Mouse (Mus musculus) forebrain, postnatal 0 days (tissue): ENCODE measurements around the gene Scand1. TPM values are rescaled to one million over a fixed set of nuclear protein-coding genes. Genes with fewer than 3 reads are reported as not detected.

Source experiments
- ATAC-seq: fragments of 200-750 bp; cut with Nextera tagmentation; 2 replicates; pipeline ENCODE4 v1.8.0; 2017; ENCODE audit warnings: mild to moderate bottlenecking, moderate library complexity
- DNase-seq: peaks from one replicate; pipeline ENCODE4 v3.0.0-alpha.2; 2015
- H3K27ac ChIP-seq: fragments of 300-500 bp; sonication (generic); 2 replicates; pipeline ENCODE4 v1.5.1; 2014; ENCODE audit warnings: low read depth, mild to moderate bottlenecking, antibody characterized with exemption, low read length, moderate library complexity, mixed read lengths
- H3K27me3 ChIP-seq: fragments of 300-500 bp; sonication (generic); 2 replicates; pipeline ENCODE4 v1.6.1; 2014; ENCODE audit warnings: mild to moderate bottlenecking, low read length, mixed read lengths; ENCODE audit not compliant: insufficient read depth
- H3K36me3 ChIP-seq: fragments of 300-500 bp; sonication (generic); 2 replicates; pipeline ENCODE4 v1.6.1; 2014; ENCODE audit warnings: mild to moderate bottlenecking, moderate library complexity; ENCODE audit not compliant: insufficient read depth
- H3K4me1 ChIP-seq: fragments of 300-500 bp; sonication (generic); 2 replicates; pipeline ENCODE4 v1.6.1; 2014; ENCODE audit warnings: antibody characterized with exemption; ENCODE audit not compliant: insufficient read depth
- H3K4me2 ChIP-seq: fragments of 300-500 bp; sonication (generic); 2 replicates; pipeline ENCODE4 v1.6.1; 2014; ENCODE audit warnings: low read depth, mild to moderate bottlenecking, moderate library complexity
- H3K4me3 ChIP-seq: fragments of 300-500 bp; sonication (generic); 2 replicates; pipeline ENCODE4 v1.5.1; 2014; ENCODE audit warnings: low read depth, low read length, mixed read lengths
- H3K9ac ChIP-seq: fragments of 300-500 bp; sonication (generic); 2 replicates; pipeline ENCODE4 v1.6.1; 2014; ENCODE audit warnings: mild to moderate bottlenecking
- H3K9me3 ChIP-seq: fragments of 300-500 bp; sonication (generic); 2 replicates; pipeline ENCODE4 v1.6.1; 2016; ENCODE audit warnings: low read length
- CTCF ChIP-seq: sonication (generic); IDR thresholded peaks from 2 replicates; pipeline ENCODE4 v1.5.1; 2016; ENCODE audit warnings: antibody characterized with exemption, control low read depth, low read depth
- WGBS: fragments of 180-500 bp; shearing (Covaris S2); extraction: QIAGEN DNeasy Blood & Tissue Kit; methylation state at CpG from one replicate; pipeline ENCODE4 v1.1.7; 2014; 5-methylcytosine and 5-hydroxymethylcytosine counted together
- polyA plus RNA-seq: library from polyadenylated mRNA; unstranded; fragments of >200 nt; fragmentation: Nextera tagmentation; extraction: Ambion mirVana; gene quantifications from 2 replicates; pipeline ENCODE4 v1.2.1, GENCODE M21; 2015
- total RNA-seq: library from RNA; depleted of rRNA; stranded (reverse); fragments of >200 nt; gene quantifications from 2 replicates; pipeline ENCODE4 v1.2.3, GENCODE M21; 2014

Gene Scand1
- total and polyA plus RNA-seq, 2 experiments from 2014 or later = 134 to 204 TPM

DNA sequence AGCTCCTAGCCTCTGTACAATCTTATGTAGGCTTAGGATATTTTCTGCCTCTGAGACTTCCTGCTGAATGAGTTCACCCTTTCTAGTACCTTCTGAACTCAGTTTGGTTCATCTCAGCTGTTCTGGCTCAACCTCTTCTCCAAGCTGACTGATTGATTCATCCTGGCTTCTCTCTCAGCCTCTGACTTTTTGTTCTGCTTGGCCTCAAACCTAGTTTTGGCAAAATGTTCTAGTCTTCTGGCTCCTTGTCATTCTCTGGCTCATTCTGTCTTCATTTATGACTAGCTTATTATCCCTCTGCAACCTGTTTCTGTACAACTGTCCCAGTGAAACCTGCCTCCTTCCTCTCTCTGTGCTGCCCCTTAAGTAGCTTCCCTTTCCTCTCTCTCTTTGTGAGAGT, 6.0 kb upstream of the Scand1 start:
- DNase-seq (no peak), ATAC-seq (no peak)
- no peak for TF ChIP-seq CTCF
- no peaks in the 10 kb centered on the region for H3K4me1 ChIP-seq
- H3K27me3 ChIP-seq = no peaks in the 10 kb centered on the region
- no peaks in the 10 kb centered on the region for H3K9me3 ChIP-seq
- H3K36me3 ChIP-seq = no peaks in the 10 kb centered on the region
- no peak overlapping the region for H3K4me2 ChIP-seq
- H3K27ac ChIP-seq = no peak overlapping the region
- no peak overlapping the region for H3K9ac ChIP-seq
- H3K4me3 ChIP-seq = no peak overlapping the region

DNA sequence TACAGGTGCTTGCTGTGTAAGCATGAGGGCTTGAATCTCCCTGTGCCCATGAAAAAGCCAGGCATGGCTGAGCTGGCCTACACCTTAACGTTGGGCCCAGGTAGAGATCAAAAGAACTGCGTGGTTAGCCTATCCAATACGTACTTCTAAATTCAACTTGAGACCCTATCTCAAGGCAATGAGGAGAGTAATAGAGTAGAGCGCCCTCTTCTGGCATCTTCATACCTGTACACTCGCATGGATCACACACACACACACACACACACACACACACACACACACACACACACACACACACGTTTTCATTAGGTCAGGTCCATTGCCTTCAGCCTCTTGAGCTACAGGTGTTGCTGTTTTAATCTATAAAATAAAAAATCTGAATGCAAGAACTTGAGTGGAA, 2.3 kb upstream of the Scand1 start:
- Histone ChIP-seq H3K4me3 (no peak overlapping the region), H3K9me3 (no peaks in the 10 kb centered on the region), H3K9ac (no peak overlapping the region), H3K4me2 (no peak overlapping the region), H3K4me1 (peaks cover 4% of the 10 kb centered on the region; the same call in 1 of the 2 replicates), H3K27ac (no peak overlapping the region), H3K36me3 (no peaks in the 10 kb centered on the region), H3K27me3 (no peaks in the 10 kb centered on the region)
- WGBS = 96% methylated on average over 6 of the region's 6 CpGs
- DNase-seq (no peak), ATAC-seq (no peak)
- TF ChIP-seq CTCF = peak; percentile 6; the same call in 1 of the 2 replicates

DNA sequence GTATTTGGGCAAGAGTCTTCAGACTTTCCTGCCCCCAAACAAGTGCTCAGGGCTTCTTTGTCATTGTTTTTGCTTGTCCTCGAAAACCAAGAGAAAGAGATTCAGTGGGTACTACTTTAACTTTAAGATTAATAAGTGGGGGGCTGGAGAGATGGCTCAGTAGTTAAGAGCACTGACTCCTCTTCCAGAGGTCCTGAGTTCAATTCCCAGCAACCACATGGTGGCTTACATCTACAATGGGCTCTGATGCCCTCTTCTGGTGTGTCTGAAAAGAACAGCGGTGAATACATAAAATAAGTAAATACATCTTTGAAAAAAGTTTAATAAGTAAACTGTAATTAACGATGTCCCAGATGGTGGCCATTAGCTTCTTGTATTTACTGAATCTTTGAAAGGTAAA, 649 bp upstream of the Scand1 start:
- no peak overlapping the region for H3K9ac ChIP-seq
- peak; percentile 7 for DNase-seq
- H3K27me3 ChIP-seq = no peaks in the 10 kb centered on the region
- H3K4me2 ChIP-seq = peak overlapping the region; percentile 88
- no peaks in the 10 kb centered on the region for H3K36me3 ChIP-seq
- peak overlapping the region; percentile 74 for H3K4me3 ChIP-seq
- H3K4me1 ChIP-seq = peaks cover 4% of the 10 kb centered on the region; the same call in 1 of the 2 replicates
- no peaks in the 10 kb centered on the region for H3K9me3 ChIP-seq
- ATAC-seq = no peak
- TF ChIP-seq CTCF = peak; percentile 35
- H3K27ac ChIP-seq = no peak overlapping the region
- WGBS = 51% methylated on average over 3 of the region's 3 CpGs

DNA sequence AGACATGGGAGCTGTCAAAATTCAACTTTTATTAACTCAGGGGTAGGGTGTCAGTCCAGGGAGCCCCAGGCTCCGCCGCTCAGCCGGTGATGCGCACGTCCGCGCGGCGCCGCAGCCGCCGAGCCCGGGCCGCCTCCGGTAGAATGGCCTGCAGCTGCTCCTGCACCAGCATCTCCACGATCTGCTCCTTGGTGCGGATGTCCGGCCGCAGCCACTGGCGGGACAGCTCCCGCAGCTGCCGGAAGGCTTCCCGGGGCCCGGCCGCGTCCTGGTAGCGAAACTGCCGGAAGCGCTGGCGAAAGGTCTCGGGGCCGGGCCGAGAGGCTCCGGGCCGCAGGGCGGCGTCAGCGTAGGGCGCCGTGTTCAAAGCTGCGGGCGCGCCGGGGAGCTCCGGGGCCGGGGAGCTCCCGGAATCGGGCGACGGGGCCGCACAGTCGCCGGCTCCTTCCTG, 638 bp downstream of the Scand1 start:
- no peak for DNase-seq

DNA sequence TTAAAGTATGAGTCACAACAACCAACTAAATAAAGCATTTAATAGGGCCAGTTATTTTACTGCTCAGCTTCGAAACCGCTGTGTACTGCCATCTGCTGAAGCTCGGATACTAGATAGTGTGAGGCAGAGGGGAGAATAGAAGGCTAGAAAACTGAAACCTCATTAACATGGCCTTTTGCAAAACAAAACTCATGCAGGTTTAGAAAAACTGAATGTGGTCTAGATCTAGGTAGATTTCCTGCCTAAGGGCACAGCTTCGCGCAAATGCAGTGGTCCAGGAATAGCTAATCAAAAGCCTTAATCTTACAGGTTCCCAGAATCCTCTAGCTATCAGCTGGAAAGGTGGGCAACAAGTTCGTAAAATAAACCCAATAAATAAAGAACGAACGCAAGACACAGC, 1.1 kb downstream of the Scand1 start:
- DNase-seq = peak; percentile 39
- no peaks in the 10 kb centered on the region for H3K36me3 ChIP-seq
- H3K27ac ChIP-seq = peak overlapping the region; percentile 93
- TF ChIP-seq CTCF = 0 out of 2 replicates have a peak, but pooled peaks have one; percentile 2
- H3K4me1 ChIP-seq = peaks cover 4% of the 10 kb centered on the region; the same call in 1 of the 2 replicates
- peak overlapping the region; percentile 74 for H3K4me3 ChIP-seq
- H3K27me3 ChIP-seq = no peaks in the 10 kb centered on the region
- H3K4me2 ChIP-seq = peak overlapping the region; percentile 88
- WGBS = 16% methylated on average over 8 of the region's 8 CpGs
- peak overlapping the region; percentile 82 for H3K9ac ChIP-seq
- no peaks in the 10 kb centered on the region for H3K9me3 ChIP-seq
- ATAC-seq = peak; percentile 4; the same call in 1 of the 2 replicates

More for the DNA sequence above, 638 bp downstream of the Scand1 start:
- peak; percentile 23 for ATAC-seq
- H3K4me3 ChIP-seq = peak overlapping the region; percentile 74
- H3K9ac ChIP-seq = peak overlapping the region; percentile 82
- H3K27ac ChIP-seq = peak overlapping the region; percentile 93
- no peaks in the 10 kb centered on the region for H3K36me3 ChIP-seq
- no peaks in the 10 kb centered on the region for H3K9me3 ChIP-seq
- 1% methylated on average over 51 of the region's 53 CpGs for WGBS
- peaks cover 4% of the 10 kb centered on the region; the same call in 1 of the 2 replicates for H3K4me1 ChIP-seq
- H3K4me2 ChIP-seq = peak overlapping the region; percentile 88
- no peak for TF ChIP-seq CTCF
- no peaks in the 10 kb centered on the region for H3K27me3 ChIP-seq

DNA sequence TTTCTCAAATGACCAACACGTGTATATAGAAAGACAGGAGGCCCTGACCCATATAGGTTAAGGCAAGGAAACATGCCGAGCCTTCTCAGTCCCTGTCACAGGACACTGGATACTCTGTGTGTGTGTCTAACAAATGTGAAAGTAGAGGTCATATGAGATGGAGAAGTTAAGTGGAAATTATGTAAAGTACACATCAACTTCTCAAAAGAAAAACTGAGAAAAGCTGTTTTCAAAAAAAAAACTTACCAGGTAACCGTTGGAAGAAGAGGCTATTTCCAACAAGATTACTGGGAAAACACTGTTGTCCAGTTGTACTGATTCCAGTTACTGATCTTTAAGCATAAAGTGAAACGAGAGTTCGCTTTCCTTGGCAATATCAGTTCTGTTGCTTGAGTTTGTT, 1.6 kb downstream of the Scand1 start:
- Histone ChIP-seq H3K4me3 (no peak overlapping the region), H3K27ac (no peak overlapping the region), H3K4me1 (peaks cover 4% of the 10 kb centered on the region; the same call in 1 of the 2 replicates), H3K9me3 (no peaks in the 10 kb centered on the region), H3K27me3 (no peaks in the 10 kb centered on the region), H3K9ac (no peak overlapping the region), H3K4me2 (peak overlapping the region; percentile 88), H3K36me3 (no peaks in the 10 kb centered on the region)
- WGBS = 90% methylated on average over 5 of the region's 5 CpGs
- ATAC-seq = no peak
- TF ChIP-seq CTCF = no peak
- DNase-seq = no peak

DNA sequence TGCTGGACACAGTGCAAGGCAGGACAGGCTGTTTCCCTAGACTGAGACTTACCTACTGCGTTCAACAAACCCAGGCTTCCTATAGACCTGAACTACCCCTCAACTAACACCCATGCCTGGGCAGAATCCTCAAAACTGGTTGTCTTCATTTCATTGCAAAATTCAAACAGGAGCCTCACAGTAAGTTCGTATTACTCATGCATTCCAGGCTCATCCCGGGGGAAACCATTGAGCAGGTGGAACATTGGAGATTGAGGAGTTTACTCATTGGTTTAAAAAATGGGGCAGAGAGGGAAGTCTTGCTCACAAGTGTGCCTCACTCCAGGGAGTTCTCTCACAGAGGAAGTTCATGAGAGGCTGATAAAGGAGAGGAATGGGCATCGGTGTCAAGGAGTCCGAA, 2.0 kb downstream of the Scand1 start:
- no peak overlapping the region for H3K4me2 ChIP-seq
- no peak for ATAC-seq
- WGBS = 95% methylated on average over 5 of the region's 5 CpGs
- no peak overlapping the region for H3K27ac ChIP-seq
- H3K36me3 ChIP-seq = no peaks in the 10 kb centered on the region
- peaks cover 4% of the 10 kb centered on the region; the same call in 1 of the 2 replicates for H3K4me1 ChIP-seq
- DNase-seq = no peak
- no peaks in the 10 kb centered on the region for H3K9me3 ChIP-seq
- no peak for TF ChIP-seq CTCF
- no peaks in the 10 kb centered on the region for H3K27me3 ChIP-seq
- H3K9ac ChIP-seq = no peak overlapping the region
- no peak overlapping the region for H3K4me3 ChIP-seq
